Mouse (Mus musculus) stomach, postnatal 0 days (tissue): ENCODE measurements around the gene Car12. TPM values are rescaled to one million over a fixed set of nuclear protein-coding genes. Genes with fewer than 3 reads are reported as not detected.

Experiments
- ATAC-seq: fragments of 200-750 bp; cut with Nextera tagmentation; 2 replicates; pipeline ENCODE4 v1.8.0; 2017; ENCODE audit not compliant: low FRiP score, low TSS enrichment
- DNase-seq: peaks from one replicate; pipeline ENCODE4 v3.0.0-alpha.2; 2016; ENCODE audit warnings: low spot score
- H3K27ac ChIP-seq: fragments of 300-500 bp; sonication (generic); replicated peaks from 2 replicates; pipeline ENCODE4 v1.5.1; 2014; ENCODE audit warnings: mild to moderate bottlenecking, control low read depth
- H3K27me3 ChIP-seq: fragments of 300-500 bp; sonication (generic); 2 replicates; pipeline ENCODE4 v1.6.1; 2014; ENCODE audit warnings: low read length; ENCODE audit not compliant: control insufficient read depth, insufficient read depth
- H3K36me3 ChIP-seq: fragments of 300-500 bp; sonication (generic); 2 replicates; pipeline ENCODE4 v1.6.1; 2014; ENCODE audit warnings: low read length, mixed read lengths; ENCODE audit not compliant: control insufficient read depth, insufficient read depth
- H3K4me1 ChIP-seq: fragments of 300-500 bp; sonication (generic); replicated peaks from 2 replicates; pipeline ENCODE4 v1.6.1; 2014; ENCODE audit warnings: antibody characterized with exemption; ENCODE audit not compliant: control insufficient read depth, insufficient read depth
- H3K4me2 ChIP-seq: fragments of 300-500 bp; sonication (generic); replicated peaks from 2 replicates; pipeline ENCODE4 v1.6.1; 2014; ENCODE audit warnings: low read depth, mild to moderate bottlenecking, control low read depth, moderate library complexity
- H3K4me3 ChIP-seq: fragments of 300-500 bp; sonication (generic); 2 replicates; pipeline ENCODE4 v1.5.1; 2014; ENCODE audit warnings: low read depth, low read length, control low read depth
- H3K9ac ChIP-seq: fragments of 300-500 bp; sonication (generic); 2 replicates; pipeline ENCODE4 v1.6.1; 2014; ENCODE audit warnings: mild to moderate bottlenecking, low read length, control low read depth, mixed read lengths
- H3K9me3 ChIP-seq: fragments of 300-500 bp; sonication (generic); 2 replicates; pipeline ENCODE4 v1.6.1; 2016; ENCODE audit warnings: low read length; ENCODE audit not compliant: control insufficient read depth
- CTCF ChIP-seq: IDR thresholded peaks from 2 replicates; pipeline ENCODE4 v1.5.1; 2016; ENCODE audit warnings: antibody characterized with exemption, low read depth, mild to moderate bottlenecking, moderate library complexity
- EP300 ChIP-seq: optimal IDR thresholded peaks from 2 replicates; pipeline ENCODE3; 2016; ENCODE audit warnings: antibody characterized with exemption
- WGBS: fragments of 180-500 bp; shearing (Covaris S2); extraction: QIAGEN DNeasy Blood & Tissue Kit; methylation state at CpG from one replicate; pipeline ENCODE4 v1.1.7; 2014; 5-methylcytosine and 5-hydroxymethylcytosine counted together
- polyA plus RNA-seq: library from polyadenylated mRNA; unstranded; fragments of >200 nt; fragmentation: Nextera tagmentation; extraction: Ambion mirVana; gene quantifications from 2 replicates; pipeline ENCODE4 v1.2.1, GENCODE M21; 2015

Car12 gene
- polyA plus RNA-seq, 1 experiment from 2014 or later = 11.3 TPM

DNA sequence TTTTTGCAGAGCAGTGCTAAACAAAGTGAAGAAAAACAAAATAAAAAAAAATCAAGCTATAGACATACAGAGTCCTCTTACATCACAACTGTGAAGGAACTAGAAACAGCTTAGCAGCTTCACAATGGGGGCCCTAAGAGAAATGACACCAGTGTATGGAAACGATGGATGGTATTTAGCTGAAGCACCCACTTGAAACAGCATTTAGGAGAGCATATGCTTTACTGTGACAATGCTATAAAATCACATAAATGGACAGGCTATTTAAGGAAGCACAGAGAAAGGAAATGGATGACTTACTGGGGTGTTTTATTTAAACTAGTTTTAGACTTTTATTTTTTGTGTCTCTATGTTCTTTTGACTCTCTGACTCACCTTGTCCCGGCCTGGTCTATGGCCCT is 25.8 kb upstream of the Car12 start:
- TF ChIP-seq EP300 (no peak), CTCF (no peak)
- DNase-seq (no peak), ATAC-seq (no peak)
- no peak overlapping the region for H3K9ac ChIP-seq
- no peak overlapping the region for H3K4me2 ChIP-seq
- no peaks in the 10 kb centered on the region for H3K4me1 ChIP-seq
- H3K27ac ChIP-seq = no peak overlapping the region
- no peaks in the 10 kb centered on the region for H3K27me3 ChIP-seq
- H3K36me3 ChIP-seq = no peaks in the 10 kb centered on the region
- no peaks in the 10 kb centered on the region for H3K9me3 ChIP-seq
- 62% methylated on average over 2 of the region's 2 CpGs for WGBS
- H3K4me3 ChIP-seq = no peak overlapping the region

DNA sequence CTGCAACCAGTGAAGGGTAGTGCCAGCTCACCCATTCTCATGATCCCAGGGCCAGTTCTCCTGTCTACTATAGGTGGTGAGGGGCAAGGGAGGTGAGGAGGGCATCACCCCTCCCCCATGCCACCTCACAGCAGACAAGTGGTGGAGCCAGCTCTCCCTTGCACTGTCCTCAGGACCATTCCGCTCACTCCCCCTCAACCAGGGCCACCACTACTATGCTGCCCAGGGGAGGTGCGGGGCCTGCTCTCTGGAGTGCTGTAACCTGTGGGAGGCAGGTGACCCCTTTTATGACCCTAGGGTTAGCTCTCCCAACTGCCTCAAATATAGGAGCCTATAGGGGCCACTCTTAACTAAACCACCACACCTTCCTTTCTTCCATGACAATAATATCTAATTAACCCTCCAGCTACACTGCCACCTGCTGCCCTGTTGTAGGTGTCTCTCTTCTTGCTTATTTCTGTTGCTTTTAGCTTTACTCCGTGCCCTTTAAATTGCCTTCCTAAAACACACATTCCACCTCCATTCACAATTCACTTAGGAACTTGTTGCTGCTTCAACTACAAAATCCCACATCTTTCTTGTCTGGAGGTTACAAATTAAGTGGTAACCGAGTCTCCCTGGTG is 21.7 kb upstream of the Car12 start:
- Histone ChIP-seq H3K4me1 (no peaks in the 10 kb centered on the region), H3K27me3 (no peaks in the 10 kb centered on the region), H3K9ac (no peak overlapping the region), H3K4me3 (no peak overlapping the region), H3K36me3 (no peaks in the 10 kb centered on the region), H3K4me2 (no peak overlapping the region), H3K27ac (no peak overlapping the region), H3K9me3 (no peaks in the 10 kb centered on the region)
- peak; percentile 61 for TF ChIP-seq CTCF
- TF ChIP-seq EP300 = no peak
- 83% methylated on average over 4 of the region's 4 CpGs for WGBS
- DNase-seq = no peak
- ATAC-seq = 0 out of 2 replicates have a peak, but pooled peaks have one; percentile 59

DNA sequence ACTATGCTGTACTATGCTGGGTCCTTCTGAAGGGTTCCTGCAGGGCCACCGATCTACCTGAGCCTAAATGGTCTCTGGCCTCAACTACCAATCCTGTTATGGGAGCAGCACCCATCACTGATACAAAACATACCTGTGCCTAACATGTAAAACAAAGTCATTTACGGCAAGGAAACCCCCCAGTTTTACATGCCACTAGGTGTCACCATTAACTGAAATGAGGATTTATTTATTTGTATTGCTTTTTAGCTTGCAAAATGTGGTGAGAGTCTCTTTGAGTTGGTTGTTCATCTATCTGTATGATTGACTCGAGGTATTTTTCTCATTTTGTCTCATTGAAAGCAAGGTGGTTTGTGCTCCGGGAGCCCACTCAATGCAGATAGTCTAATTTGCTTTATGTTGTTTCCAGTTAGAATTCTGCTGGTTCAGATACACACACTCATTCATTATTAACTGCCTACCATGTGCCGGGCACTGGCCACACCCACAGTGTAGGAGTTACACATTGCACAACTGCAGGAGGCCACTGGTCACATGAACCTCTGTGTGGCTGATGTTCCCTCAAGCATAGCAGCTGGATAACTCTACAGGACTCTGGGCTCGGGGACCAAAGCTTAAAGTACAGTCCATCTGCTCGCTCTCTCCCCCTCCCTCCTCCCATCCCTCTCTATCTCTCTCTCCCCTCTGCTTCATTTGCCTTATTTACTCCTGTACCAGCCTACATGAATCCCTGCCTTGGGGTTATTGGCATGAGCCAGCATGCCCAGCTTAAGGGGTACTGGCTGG is 15.9 kb upstream of the Car12 start:
- Histone ChIP-seq H3K4me1 (0 out of 2 replicates have a peak, but pooled peaks cover 3% of the 10 kb centered on the region), H3K4me2 (no peak overlapping the region), H3K27me3 (no peaks in the 10 kb centered on the region), H3K9ac (no peak overlapping the region), H3K36me3 (no peaks in the 10 kb centered on the region), H3K27ac (no peak overlapping the region), H3K4me3 (no peak overlapping the region), H3K9me3 (no peaks in the 10 kb centered on the region)
- no peak for TF ChIP-seq CTCF
- TF ChIP-seq EP300 = no peak
- DNase-seq = peak; percentile 43
- WGBS = 68% methylated on average over 7 of the region's 7 CpGs
- ATAC-seq = peak; percentile 71; the same call in 1 of the 2 replicates

DNA sequence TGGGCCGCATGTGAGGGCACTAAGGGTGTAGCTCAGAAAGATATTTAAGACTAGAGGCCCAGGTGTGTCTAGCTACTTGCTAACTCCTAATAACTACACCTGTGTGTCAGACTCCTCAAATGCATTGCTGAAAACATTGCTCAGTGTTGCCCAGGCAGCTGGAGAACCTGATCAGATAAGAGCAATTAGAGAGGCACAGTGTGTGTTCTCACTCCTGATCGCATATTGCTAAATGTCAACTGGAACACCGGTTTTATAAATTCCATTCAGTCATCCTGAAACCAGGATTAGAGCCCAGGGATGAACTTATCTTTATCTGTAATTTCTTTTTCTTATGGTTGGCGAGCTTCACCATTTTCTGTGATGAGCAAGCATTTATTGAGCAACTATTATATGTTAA is 13.7 kb upstream of the Car12 start:
- H3K27ac ChIP-seq = no peak overlapping the region
- H3K27me3 ChIP-seq = no peaks in the 10 kb centered on the region
- ATAC-seq (no peak), DNase-seq (no peak)
- 0 out of 2 replicates have a peak, but pooled peaks cover 3% of the 10 kb centered on the region for H3K4me1 ChIP-seq
- H3K4me2 ChIP-seq = no peak overlapping the region
- no peak overlapping the region for H3K4me3 ChIP-seq
- H3K9me3 ChIP-seq = no peaks in the 10 kb centered on the region
- no peak for TF ChIP-seq EP300
- no peak for TF ChIP-seq CTCF
- H3K36me3 ChIP-seq = no peaks in the 10 kb centered on the region
- 82% methylated on average over 4 of the region's 4 CpGs for WGBS
- no peak overlapping the region for H3K9ac ChIP-seq

DNA sequence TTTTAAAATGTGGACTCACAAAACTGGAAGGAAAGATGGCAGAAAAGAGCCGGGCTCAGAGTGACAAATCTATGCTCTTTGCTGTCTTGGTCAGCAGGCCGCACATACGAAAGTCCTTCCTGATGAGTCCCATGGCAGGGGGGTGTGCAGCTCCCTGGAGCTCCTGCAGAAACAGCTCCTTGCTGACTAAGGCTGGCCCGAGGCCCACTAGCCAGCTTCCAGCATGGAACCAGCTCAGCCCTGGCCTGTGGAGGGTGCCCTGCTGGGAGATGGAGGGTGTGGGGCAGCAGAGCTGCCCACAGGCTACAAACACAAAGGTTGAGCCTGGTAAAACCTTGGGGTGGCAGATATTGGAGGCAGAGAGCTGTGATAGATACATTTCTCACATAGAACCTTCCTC is 10.5 kb upstream of the Car12 start:
- Histone ChIP-seq H3K27me3 (no peaks in the 10 kb centered on the region), H3K36me3 (no peaks in the 10 kb centered on the region), H3K4me2 (no peak overlapping the region), H3K4me1 (0 out of 2 replicates have a peak, but pooled peaks cover 2% of the 10 kb centered on the region), H3K27ac (no peak overlapping the region), H3K9ac (no peak overlapping the region), H3K4me3 (no peak overlapping the region), H3K9me3 (no peaks in the 10 kb centered on the region)
- 88% methylated on average over 4 of the region's 4 CpGs for WGBS
- DNase-seq = no peak
- ATAC-seq = no peak
- TF ChIP-seq EP300 = no peak
- TF ChIP-seq CTCF = no peak

DNA sequence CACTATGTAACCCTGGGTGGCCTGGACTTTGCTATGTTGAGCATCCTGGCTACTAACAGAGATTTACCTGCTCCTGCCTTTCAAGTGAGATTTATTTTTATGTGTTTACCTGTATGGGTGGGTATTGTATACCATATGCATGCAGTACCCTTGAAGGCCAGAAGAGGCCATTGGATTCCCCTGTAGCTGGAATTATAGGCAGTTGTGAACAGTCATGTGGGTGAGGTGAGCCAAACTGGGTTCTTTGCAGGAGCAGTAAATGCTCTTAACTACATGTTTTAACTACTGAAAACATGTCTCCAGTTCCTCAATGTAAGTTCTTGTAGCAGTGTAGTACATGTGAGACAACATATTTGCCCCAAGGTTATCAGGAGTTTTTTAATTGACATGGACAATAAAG is 8.1 kb upstream of the Car12 start:
- Histone ChIP-seq H3K36me3 (no peaks in the 10 kb centered on the region), H3K9me3 (no peaks in the 10 kb centered on the region), H3K27ac (no peak overlapping the region), H3K27me3 (no peaks in the 10 kb centered on the region), H3K9ac (no peak overlapping the region), H3K4me1 (0 out of 2 replicates have a peak, but pooled peaks cover 2% of the 10 kb centered on the region), H3K4me3 (no peak overlapping the region), H3K4me2 (no peak overlapping the region)
- DNase-seq (no peak), ATAC-seq (no peak)
- TF ChIP-seq CTCF = peak; percentile 30; the same call in 1 of the 2 replicates
- TF ChIP-seq EP300 = no peak
